ENCODE assay signal across 13 mouse cellular contexts in the genomic region with DNA sequence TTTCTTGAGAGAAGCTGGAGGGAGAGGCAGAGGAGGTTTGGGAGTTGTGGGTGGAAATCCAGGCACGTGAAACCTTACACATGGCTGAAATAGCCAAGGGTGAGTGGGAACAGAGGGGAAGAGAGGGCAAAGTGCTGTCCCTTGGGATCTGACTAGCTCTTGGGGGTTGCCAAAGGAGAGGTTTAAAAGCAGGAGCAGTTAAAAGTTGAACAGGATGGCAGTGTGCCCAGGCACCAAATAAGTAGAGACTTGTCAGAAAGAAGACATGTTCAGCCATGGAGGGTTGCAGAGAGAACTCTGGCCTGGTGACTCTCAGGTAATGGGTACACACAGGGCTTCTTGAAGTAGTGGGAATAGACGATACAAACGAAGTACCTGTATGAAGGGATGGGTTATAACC. TPM values are rescaled to one million over a fixed set of nuclear protein-coding genes. Genes with fewer than 3 reads are reported as not detected.
"Had no signal": no experiment of that assay in that cellular context is flagged by ENCODE, and none has a peak within 500 bp of the region (broad histone marks: within the 10 kb centered on the region; RNA-seq: fewer than 3 reads in every experiment).

No protein-coding gene starts in this region.

- ATAC-seq: intestine, embryonic 16.5 days; liver, embryonic 12.5 days; midbrain, embryonic 13.5 days had no signal

- H3K4me3 ChIP-seq: limb, embryonic 15.5 days; liver, embryonic 12.5 days; midbrain, embryonic 13.5 days; stomach, embryonic 15.5 days had no signal

- H3K4me1 ChIP-seq: liver, embryonic 12.5 days had no signal

- H3K27me3 ChIP-seq: limb, embryonic 15.5 days; liver, embryonic 12.5 days; midbrain, embryonic 13.5 days; stomach, embryonic 15.5 days had no signal

- H3K4me2 ChIP-seq: limb, embryonic 15.5 days; liver, embryonic 12.5 days; lung, embryonic 14.5 days; midbrain, embryonic 13.5 days; stomach, embryonic 15.5 days had no signal

- DNase-seq: layer of hippocampus, adult 9-11 months; layer of hippocampus, postnatal 36 days; lung, embryonic 14.5 days; lung, postnatal 14 days; right cerebral cortex, postnatal 14 days; thymus, adult 2 months; thymus, postnatal 25 days had no signal

- H3K9me3 ChIP-seq: limb, embryonic 15.5 days; liver, embryonic 12.5 days; midbrain, embryonic 13.5 days; stomach, embryonic 15.5 days had no signal

- H3K27ac ChIP-seq: limb, embryonic 15.5 days; liver, embryonic 12.5 days; macrophage; midbrain, embryonic 13.5 days; stomach, embryonic 15.5 days had no signal

- H3K36me3 ChIP-seq: limb, embryonic 15.5 days; liver, embryonic 12.5 days; midbrain, embryonic 13.5 days; stomach, embryonic 15.5 days had no signal

- H3K9ac ChIP-seq: limb, embryonic 15.5 days; liver, embryonic 12.5 days; lung, embryonic 14.5 days; midbrain, embryonic 13.5 days; stomach, embryonic 15.5 days had no signal

RNA-seq across cellular contexts. Expression of gene Kcne4, which starts 8.7 kb away (rescaled TPM):
- polyA plus RNA-seq: macrophage had no signal
